Mouse (Mus musculus): ENCODE measurements around the gene Mfsd8.
"Not testable (repeated sequence)": the region's sequence is repeated elsewhere in the genome, so short reads cannot be mapped to it uniquely, and the experiment has no call there.

DNA sequence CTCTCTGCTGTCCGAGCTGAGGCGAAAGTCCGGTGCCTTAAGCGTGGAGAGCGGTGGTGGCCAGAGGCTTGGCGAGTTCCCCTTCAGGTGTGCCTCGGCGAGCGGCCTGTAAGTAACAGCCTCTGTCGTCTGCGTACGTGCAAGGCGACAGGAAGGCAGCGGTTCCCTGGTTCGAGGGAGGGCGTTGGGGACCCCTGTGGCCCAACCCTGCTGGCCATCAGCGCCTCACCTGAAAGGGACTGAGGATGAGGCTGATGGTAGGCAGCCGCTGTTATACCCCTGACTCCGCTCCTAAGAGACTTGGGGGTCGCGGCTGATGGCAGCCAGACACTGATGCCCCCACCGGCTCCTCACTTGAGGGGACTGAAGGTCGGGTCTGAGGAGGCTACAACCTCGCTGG, 47.6 kb upstream of the Mfsd8 start:
- TF ChIP-seq CHD2 (IDR thresholded peaks at IDR 0.05; ENCODE audit: low read depth, low read length); ZC3H11A (IDR thresholded peaks at IDR 0.05; ENCODE audit: borderline replicate concordance, low read depth, low read length); HCFC1 (IDR thresholded peaks at IDR 0.05; ENCODE audit: borderline replicate concordance, insufficient read depth, low read length): not testable (repeated sequence)

Data from ES-E14 (cell line).